Mouse (Mus musculus) limb, embryonic 12.5 days (tissue): ENCODE data around the gene Tuba1c. TPM values are rescaled to one million over a fixed set of nuclear protein-coding genes. Genes with fewer than 3 reads are reported as not detected.

ENCODE experiments used
- ATAC-seq: fragments of 200-750 bp; cut with Nextera tagmentation; 2 replicates; pipeline ENCODE4 v1.8.0; 2017; ENCODE audit warnings: low read depth, moderate TSS enrichment; ENCODE audit not compliant: insufficient number of reproducible peaks, insufficient read depth, low FRiP score, low TSS enrichment
- H3K27ac ChIP-seq: fragments of 300-500 bp; sonication (generic); 2 replicates; pipeline ENCODE4 v1.5.1; 2016; ENCODE audit warnings: mild to moderate bottlenecking, moderate library complexity
- H3K27me3 ChIP-seq: fragments of 300-500 bp; sonication (generic); 2 replicates; pipeline ENCODE4 v1.6.1; 2016; ENCODE audit warnings: mild to moderate bottlenecking, moderate library complexity
- H3K36me3 ChIP-seq: fragments of 300-500 bp; sonication (generic); 2 replicates; pipeline ENCODE4 v1.6.1; 2016; ENCODE audit warnings: mild to moderate bottlenecking, moderate library complexity
- H3K4me1 ChIP-seq: fragments of 300-500 bp; sonication (generic); replicated peaks from 2 replicates; pipeline ENCODE4 v1.6.1; 2016
- H3K4me2 ChIP-seq: fragments of 300-500 bp; sonication (generic); 2 replicates; pipeline ENCODE4 v1.6.1; 2016; ENCODE audit warnings: mild to moderate bottlenecking, moderate library complexity
- H3K4me3 ChIP-seq: fragments of 300-500 bp; sonication (generic); replicated peaks from 2 replicates; pipeline ENCODE4 v1.5.1; 2016; ENCODE audit warnings: mild to moderate bottlenecking
- H3K9ac ChIP-seq: fragments of 300-500 bp; sonication (generic); replicated peaks from 2 replicates; pipeline ENCODE4 v1.6.1; 2016; ENCODE audit warnings: mild to moderate bottlenecking, moderate library complexity
- H3K9me3 ChIP-seq: fragments of 300-500 bp; sonication (generic); 2 replicates; pipeline ENCODE4 v1.6.1; 2016; ENCODE audit warnings: mild to moderate bottlenecking, moderate library complexity
- WGBS: fragments of 180-500 bp; shearing (Covaris S2); methylation state at CpG from one replicate; pipeline ENCODE4 v1.1.7; 2016; 5-methylcytosine and 5-hydroxymethylcytosine counted together
- polyA plus RNA-seq: library from polyadenylated mRNA; unstranded; fragments of >200 nt; fragmentation: Nextera tagmentation; extraction: Ambion mirVana; gene quantifications from 2 replicates; pipeline ENCODE4 v1.2.1, GENCODE M21; 2016

The Tuba1c gene
- 128 and 135 TPM in 2 replicates for polyA plus RNA-seq

- peak within 1 kb of the TSS; percentile 69 for H3K4me2 ChIP-seq
- no peaks in the 10 kb centered on the region for H3K27me3 ChIP-seq
- H3K9me3 ChIP-seq, result no peaks in the 10 kb centered on the region
- peaks cover 9% of the 10 kb centered on the region for H3K36me3 ChIP-seq
- peak within 1 kb of the TSS; percentile 87 for H3K27ac ChIP-seq
- H3K9ac ChIP-seq, result peak within 1 kb of the TSS; percentile 67
- under 1% methylated on average over 52 of the region's 52 CpGs for WGBS
- ATAC-seq, result peak; percentile 90
- peak within 1 kb of the TSS; percentile 66 for H3K4me3 ChIP-seq
- H3K4me1 ChIP-seq, result peaks cover 33% of the 10 kb centered on the region
Observed at GRCm38 (mm10) chr15:99029619-99030584, at the start of gene Tuba1c. Gene Tuba1c (plus strand): TSS chr15:99029891.

- Histone ChIP-seq H3K9ac (no peak overlapping the region), H3K4me3 (no peak overlapping the region), H3K36me3 (no peaks in the 10 kb centered on the region), H3K27ac (no peak overlapping the region), H3K4me1 (peaks cover 42% of the 10 kb centered on the region), H3K9me3 (no peaks in the 10 kb centered on the region), H3K27me3 (no peaks in the 10 kb centered on the region), H3K4me2 (no peak overlapping the region)
- no peak for ATAC-seq
- 38% methylated on average over 7 of the region's 7 CpGs for WGBS
Observed at GRCm38 (mm10) chr15:98980012-98980614, 49.6 kb upstream of the Tuba1c start.

DNA sequence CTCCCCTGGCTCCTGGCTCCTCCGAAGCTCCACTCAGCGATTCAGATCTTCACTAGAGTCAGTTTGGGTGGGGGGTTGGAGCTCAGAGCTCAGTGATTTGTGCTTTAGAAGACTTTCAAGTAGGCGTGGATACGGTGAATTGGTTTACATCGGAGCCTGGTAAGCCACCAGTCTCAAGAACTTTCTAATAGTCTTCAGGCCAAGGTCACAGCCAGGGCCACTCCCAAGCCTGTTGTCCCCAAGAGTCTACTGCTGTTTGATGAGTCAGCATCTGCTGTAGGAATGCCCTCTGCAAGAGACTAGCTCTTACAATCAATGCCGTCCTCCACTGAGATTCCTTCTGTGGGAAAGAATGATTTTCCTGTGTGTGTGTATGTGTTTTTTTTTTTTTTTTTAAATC lies 47.6 kb upstream of the Tuba1c start:
- Histone ChIP-seq H3K4me2 (no peak overlapping the region), H3K4me3 (no peak overlapping the region), H3K27me3 (no peaks in the 10 kb centered on the region), H3K27ac (no peak overlapping the region), H3K9me3 (no peaks in the 10 kb centered on the region), H3K9ac (no peak overlapping the region), H3K36me3 (no peaks in the 10 kb centered on the region), H3K4me1 (peaks cover 54% of the 10 kb centered on the region)
- WGBS, result 89% methylated on average over 6 of the region's 6 CpGs
- no peak for ATAC-seq

- Histone ChIP-seq H3K4me1 (peaks cover 54% of the 10 kb centered on the region), H3K9ac (no peak overlapping the region), H3K27ac (no peak overlapping the region), H3K4me3 (no peak overlapping the region), H3K4me2 (no peak overlapping the region), H3K36me3 (no peaks in the 10 kb centered on the region), H3K9me3 (no peaks in the 10 kb centered on the region), H3K27me3 (no peaks in the 10 kb centered on the region)
- 56% methylated on average over 16 of the region's 16 CpGs for WGBS
- ATAC-seq, result no peak
Observed at GRCm38 (mm10) chr15:98983431-98984081, 46.1 kb upstream of the Tuba1c start.

GRCm38 (mm10) chr15:98984681-98985080 lies 45.0 kb upstream of the Tuba1c start:
- Histone ChIP-seq H3K36me3 (no peaks in the 10 kb centered on the region), H3K9me3 (no peaks in the 10 kb centered on the region), H3K4me1 (peaks cover 54% of the 10 kb centered on the region), H3K4me3 (no peak overlapping the region), H3K9ac (no peak overlapping the region), H3K4me2 (peak overlapping the region; percentile 66), H3K27ac (no peak overlapping the region), H3K27me3 (no peaks in the 10 kb centered on the region)
- no peak for ATAC-seq
- WGBS, result 70% methylated on average over 6 of the region's 6 CpGs

DNA sequence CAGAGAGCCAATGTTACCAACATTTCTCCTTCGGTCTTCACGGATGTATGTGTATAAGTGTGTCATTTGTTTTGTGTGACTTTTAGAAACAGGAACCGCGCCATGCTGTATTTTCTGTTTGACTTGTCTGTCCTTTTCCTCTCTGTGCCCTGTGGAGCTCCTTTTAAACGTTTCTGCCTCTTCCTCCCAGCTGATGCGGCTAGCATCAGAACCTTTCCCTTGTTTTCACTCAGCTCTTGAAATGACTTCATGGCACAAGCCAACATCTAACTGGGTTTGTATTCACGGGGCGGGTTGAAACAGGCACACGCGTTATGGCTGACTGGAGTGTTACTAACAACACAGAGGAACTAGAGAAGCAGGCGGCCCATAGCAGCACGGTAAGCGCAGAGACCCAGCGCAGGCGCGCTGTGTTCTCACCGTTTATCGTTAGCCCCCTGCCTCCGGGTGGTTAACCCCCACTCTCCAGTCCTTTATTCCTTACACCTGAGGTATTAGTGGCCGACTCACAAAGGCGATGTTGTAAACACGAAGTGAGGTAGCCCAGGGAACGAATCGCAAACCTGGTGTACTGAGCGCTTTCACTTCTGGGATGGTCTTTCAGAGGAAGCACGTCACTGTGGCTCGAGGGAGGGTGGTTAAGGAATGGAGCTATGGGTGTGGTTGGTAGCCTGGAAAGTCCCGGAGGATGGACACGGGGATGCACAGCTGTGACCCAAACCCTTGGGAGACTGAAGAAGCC lies 44.3 kb upstream of the Tuba1c start:
- ATAC-seq, result no peak
- peak overlapping the region; percentile 66 for H3K4me2 ChIP-seq
- peak overlapping the region; percentile 67 for H3K9ac ChIP-seq
- 6% methylated on average over 29 of the region's 29 CpGs for WGBS
- H3K4me1 ChIP-seq, result peaks cover 57% of the 10 kb centered on the region
- peak overlapping the region; percentile 48 for H3K4me3 ChIP-seq
- no peaks in the 10 kb centered on the region for H3K9me3 ChIP-seq
- no peaks in the 10 kb centered on the region for H3K36me3 ChIP-seq
- peak overlapping the region; percentile 90 for H3K27ac ChIP-seq
- H3K27me3 ChIP-seq, result no peaks in the 10 kb centered on the region

DNA sequence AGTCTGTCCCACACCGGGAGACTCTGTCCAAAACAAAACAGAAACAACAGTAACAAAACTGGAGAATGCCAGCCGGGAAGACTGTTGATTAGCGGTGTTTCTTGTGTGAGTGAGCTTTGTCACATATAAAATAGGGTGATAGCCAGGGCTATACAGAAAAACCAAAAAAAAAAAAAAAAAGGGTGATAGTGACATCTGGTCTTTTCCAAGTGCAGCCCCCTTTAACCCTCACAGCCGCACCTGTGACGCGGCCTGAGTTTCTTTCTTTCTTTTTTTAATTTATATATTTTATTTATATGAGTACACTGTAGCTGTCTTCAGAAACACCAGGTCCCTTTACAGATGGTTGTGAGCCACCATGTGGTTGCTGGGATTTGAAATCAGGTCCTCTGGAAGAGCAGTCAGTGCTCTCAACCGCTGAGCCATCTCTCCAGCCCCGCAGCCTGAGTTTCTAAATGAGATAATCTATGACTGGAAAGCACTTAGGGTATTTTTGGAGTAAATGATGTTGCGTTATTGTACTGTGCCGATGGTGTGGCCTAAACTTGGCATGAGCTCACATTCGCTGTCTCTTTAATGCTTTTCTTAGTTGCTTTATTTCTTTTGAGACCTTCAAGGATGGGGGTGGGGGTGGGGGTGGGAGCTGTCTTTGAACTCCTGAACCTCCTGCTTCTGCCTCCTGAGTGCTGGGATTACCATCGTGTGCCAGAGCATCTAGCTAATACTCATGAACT lies 43.5 kb upstream of the Tuba1c start:
- Histone ChIP-seq H3K27me3 (no peaks in the 10 kb centered on the region), H3K9ac (peak overlapping the region; percentile 67), H3K4me3 (peak overlapping the region; percentile 48), H3K36me3 (no peaks in the 10 kb centered on the region), H3K4me1 (peaks cover 64% of the 10 kb centered on the region), H3K4me2 (peak overlapping the region; percentile 66), H3K27ac (peak overlapping the region; percentile 90), H3K9me3 (no peaks in the 10 kb centered on the region)
- WGBS, result 39% methylated on average over 12 of the region's 12 CpGs
- ATAC-seq, result no peak

- no peak overlapping the region for H3K4me3 ChIP-seq
- no peak for ATAC-seq
- peaks cover 74% of the 10 kb centered on the region for H3K4me1 ChIP-seq
- no peak overlapping the region for H3K4me2 ChIP-seq
- H3K9ac ChIP-seq, result peak overlapping the region; percentile 13; the same call in 1 of the 2 replicates
- H3K36me3 ChIP-seq, result no peaks in the 10 kb centered on the region
- no peaks in the 10 kb centered on the region for H3K9me3 ChIP-seq
- H3K27ac ChIP-seq, result peak overlapping the region; percentile 83
- no peaks in the 10 kb centered on the region for H3K27me3 ChIP-seq
- WGBS, result 29% methylated on average over 7 of the region's 7 CpGs
Observed at GRCm38 (mm10) chr15:98987077-98987630, 42.5 kb upstream of the Tuba1c start.

DNA sequence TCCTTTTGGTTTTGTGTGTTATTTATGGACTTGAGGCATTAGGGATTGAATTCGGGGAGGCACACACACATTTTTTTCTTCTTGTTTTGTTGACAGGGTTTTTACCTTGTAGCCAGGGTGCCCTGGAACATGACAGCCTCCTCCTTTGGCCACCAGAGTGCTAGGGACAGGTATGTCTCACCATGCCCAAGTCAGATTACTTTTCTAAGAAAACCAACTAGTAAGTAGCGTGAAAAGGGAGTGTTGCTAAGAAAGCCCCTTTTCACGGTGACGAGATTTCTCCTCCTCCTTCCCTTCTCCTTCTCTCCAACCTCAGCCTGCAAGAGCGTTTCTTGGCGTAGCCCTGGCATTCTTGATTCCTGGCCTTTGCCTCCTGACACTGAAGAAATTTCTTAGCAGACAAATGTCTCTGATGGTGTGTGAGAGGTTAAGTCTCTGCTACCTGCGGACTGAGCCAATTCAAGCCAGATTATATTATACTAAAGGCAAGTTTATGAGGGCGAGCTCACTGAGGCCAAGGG lies 42.0 kb upstream of the Tuba1c start:
- Histone ChIP-seq H3K9ac (no peak overlapping the region), H3K36me3 (no peaks in the 10 kb centered on the region), H3K4me2 (no peak overlapping the region), H3K27me3 (no peaks in the 10 kb centered on the region), H3K4me3 (no peak overlapping the region), H3K27ac (peak overlapping the region; percentile 83), H3K4me1 (peaks cover 80% of the 10 kb centered on the region), H3K9me3 (no peaks in the 10 kb centered on the region)
- 47% methylated on average over 8 of the region's 8 CpGs for WGBS
- ATAC-seq, result no peak

DNA sequence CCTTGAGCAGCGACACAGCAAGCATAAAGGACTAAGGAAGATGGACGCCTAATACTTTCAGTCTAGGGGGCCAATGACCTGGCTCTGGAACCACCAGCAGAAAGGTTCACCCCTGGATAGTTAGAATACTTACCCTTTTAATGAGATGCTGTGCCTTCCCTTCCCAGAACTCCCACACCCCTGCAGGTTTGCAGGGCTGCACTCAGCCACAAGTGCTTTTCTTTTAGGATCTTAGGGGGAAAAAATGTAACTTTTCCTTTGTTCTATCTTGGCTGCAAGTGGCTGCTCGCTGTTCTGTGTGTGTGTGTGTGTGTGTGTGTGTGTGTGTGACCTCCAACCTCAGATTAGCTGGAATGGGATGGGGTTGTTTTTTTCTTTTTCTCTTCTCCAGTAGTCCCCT lies 40.9 kb upstream of the Tuba1c start:
- no peak overlapping the region for H3K27ac ChIP-seq
- H3K4me1 ChIP-seq, result peaks cover 78% of the 10 kb centered on the region
- no peak for ATAC-seq

More for the DNA sequence above, 40.9 kb upstream of the Tuba1c start:
- no peaks in the 10 kb centered on the region for H3K27me3 ChIP-seq
- no peak overlapping the region for H3K4me2 ChIP-seq
- H3K9ac ChIP-seq, result no peak overlapping the region
- H3K36me3 ChIP-seq, result no peaks in the 10 kb centered on the region
- 73% methylated on average over 3 of the region's 3 CpGs for WGBS
- H3K4me3 ChIP-seq, result no peak overlapping the region
- no peaks in the 10 kb centered on the region for H3K9me3 ChIP-seq
